Mouse (Mus musculus): ENCODE results near the gene Gabrd.

- TF ChIP-seq CTCF (IDR thresholded peaks at IDR 0.05; ENCODE audit: control insufficient read depth, insufficient read depth, low read length) (no peak), POLR2A (IDR thresholded peaks at IDR 0.05; ENCODE audit: borderline replicate concordance, control insufficient read depth, low read depth, low read length) (no peak)
Measured at GRCm38 (mm10) chr4:155428442-155428841, 30.5 kb upstream of the Gabrd start.

All from bone marrow, adult 2 months (tissue).